Mouse (Mus musculus): Measurements from ENCODE around the gene Washc3. TPM values are rescaled to one million over a fixed set of nuclear protein-coding genes. Genes with fewer than 3 reads are reported as not detected.

Gene Washc3
- total RNA-seq, 2 experiments from 2014 or later = 30.0 to 31.5 TPM

DNA sequence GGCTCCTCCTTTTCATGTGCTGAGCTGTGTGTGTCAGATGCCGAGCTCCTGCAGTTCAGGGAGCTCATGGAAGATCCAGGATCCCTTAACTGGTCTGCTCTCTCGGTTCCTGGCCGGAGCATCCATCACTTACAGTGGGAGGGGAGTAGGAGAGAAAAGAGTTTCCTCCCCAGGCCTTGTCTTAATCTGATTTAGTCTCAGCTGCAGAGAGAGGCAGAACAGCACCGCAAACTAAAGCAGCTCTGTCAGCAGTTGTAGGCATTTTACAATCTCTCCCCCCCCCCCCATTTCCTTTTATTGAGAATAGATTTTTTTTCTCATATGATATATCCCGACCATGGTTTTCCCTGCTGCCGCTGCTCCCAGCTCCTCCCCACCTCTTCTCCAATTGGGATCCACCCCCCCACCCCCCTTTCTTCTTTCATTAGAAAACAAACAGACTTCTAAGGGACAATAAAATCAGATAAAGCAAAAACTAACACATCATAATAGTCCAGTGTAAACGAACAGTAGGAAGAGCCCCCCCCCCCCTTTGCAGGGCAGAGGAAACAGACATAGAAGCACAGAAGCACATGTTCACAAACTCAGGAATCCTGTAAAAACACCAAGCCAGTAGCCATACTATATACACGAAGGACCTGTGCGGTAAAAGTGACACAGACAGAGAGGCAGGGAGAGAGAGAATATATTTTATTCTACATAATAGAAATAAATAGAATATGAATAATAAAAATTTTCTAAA, 51.4 kb downstream of the Washc3 start:
- intact Hi-C loops (cut with DNase I) = no loop called here
- no peak for DNase-seq

DNA sequence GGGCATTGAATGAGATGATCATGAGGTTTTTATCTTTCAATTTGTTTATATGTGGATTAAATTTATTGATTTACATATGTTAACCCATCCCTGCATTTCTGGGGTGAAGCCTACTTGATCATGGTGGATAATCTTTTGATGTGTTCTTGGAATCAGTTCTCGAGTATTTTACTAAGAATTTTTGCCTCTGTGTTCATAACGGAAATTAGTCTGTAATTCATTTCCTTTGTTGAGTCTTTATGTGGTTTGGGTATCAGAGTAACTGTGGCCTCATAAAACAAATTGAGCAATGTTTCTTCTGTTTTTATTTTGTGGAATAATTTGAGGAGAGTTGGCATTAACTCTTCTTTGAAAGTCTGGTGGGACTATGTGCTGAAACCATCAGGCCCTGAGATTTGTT, 54.7 kb downstream of the Washc3 start:
- no peak for DNase-seq
- intact Hi-C loops (cut with DNase I) = no loop called here

DNA sequence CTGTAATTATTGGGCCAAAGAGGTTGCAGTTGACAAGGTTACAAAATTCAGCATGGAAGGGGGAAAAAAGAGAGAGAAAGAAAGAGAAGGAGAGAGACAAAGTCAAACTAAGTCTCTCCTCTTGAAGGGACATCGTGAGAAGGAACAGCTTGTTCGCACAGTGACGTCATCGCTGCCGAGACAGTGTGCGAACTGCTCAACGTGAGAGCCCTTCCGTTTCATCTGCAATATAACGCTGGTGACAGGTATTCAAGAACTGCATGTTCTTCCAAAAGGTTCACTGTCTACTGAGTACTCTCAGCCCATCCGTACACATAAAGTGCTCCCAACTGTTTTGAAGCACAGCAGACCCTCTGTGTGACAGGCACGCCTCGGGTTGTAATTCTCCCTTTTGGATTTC, 59.4 kb downstream of the Washc3 start:
- intact Hi-C loops (cut with DNase I) = no loop called here
- peak; percentile 27 to 41 for DNase-seq

DNA sequence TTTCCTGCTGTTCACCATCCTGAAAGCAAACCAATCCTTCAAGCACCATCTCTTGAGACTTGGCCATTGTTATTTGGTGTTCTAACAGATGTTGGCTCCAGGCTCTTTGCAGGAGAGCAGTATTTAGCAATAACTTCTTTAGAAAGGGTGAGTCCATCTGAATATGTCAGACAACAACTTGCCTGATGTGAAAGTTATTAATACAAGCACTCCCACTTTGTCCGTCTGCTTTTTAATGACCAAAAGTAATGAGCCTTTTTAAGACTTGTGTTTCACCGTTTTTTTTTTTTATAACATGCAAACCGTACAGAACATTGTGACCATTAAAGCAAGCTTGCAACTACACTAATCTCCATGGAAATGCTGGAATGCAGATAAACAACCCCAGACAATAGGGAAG, 60.3 kb downstream of the Washc3 start:
- intact Hi-C loops (cut with DNase I) = no loop called here
- peak in 1 of 2 experiments; percentile 17 for DNase-seq

DNA sequence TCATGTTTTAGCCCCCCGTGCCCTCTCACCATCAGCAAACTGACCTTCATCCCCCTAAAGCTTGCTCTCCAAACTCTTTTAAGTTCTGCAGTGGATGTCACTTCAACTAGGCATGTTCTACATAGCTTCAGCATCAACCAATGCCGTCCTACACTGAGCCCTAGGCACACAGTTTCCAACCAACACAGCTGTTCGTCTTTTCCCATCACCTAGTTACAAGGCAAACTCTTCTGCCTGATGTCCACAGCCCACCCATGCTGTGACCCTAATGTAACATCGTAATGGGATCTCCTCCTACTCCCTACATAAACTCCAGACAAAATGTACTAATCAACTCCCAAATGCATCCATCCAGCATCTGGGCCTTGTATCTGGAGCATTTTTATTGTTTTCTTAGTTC, 62.5 kb downstream of the Washc3 start:
- intact Hi-C loops (cut with DNase I) = no loop called here
- no peak for DNase-seq

DNA sequence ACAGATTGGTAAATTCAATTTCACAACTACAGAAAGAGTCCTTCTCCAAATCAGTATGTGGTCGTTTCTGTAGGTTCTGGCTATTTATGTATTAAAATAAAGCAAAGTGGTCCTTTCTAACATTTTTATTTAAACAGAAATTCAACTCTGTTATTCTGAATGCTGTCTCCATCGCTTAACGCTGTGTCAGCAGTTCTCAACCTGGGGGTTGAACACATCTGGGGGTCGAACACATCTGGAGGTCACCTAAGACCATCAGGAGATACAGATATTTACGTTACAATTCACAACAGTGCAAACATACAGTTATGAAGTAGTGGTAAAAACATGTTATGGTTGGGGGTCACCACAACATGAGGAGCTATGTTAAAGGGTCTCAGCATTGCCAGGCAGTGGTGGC, 73.2 kb downstream of the Washc3 start:
- DNase-seq = no peak
- intact Hi-C loops (cut with DNase I) = no loop called here

DNA sequence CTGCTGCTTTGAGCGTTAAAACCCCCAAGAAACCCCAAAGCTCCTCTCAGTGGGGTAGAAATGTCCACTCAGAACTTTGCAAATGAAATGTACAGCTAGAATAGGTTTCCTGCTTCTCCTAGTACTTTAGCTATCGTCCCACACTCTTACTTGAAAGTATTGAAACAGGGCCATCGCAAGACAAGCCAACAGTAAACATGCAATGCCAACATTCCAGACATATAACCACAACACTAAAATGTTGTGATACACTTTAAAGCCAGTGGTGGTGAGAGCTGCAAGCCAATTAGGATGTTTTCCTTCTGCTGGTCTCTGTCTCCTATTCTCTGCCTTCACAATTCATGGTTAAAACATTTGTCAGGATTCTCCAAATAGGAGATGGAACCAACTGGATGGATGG, 80.8 kb downstream of the Washc3 start:
- intact Hi-C loops (cut with DNase I) = no loop called here
- no peak for DNase-seq

DNA sequence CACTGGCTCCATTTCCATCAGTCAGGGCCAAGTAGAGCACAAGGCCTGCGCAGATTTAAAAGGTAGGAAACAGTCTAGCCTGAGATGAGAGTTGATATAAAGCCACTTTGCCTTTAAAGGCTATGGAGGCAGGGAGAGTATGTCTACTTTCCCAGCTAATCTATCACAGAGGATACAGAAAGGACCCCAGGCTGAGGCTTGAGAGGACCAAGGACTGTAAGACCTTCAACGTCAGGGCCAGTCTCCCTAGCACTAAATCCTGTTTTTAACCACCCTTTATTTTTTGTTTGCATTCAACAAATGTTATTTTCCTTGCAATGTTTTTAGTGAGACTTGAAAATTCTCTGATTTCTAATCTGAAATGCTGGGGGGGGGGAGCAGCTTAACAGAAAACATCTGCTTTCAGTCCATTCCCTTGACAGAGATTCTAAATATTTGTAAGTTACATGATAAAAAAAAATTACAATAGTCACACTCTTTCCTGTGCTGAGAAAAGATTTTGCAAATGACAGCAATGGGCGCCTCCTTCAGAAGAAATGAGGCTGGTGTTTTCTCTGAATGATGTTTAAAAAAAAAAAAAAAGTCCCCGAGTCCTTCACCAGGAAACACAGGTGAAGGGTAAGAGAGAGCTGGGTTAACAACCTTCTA, 83.6 kb downstream of the Washc3 start:
- no peak for DNase-seq
- intact Hi-C loops (cut with DNase I) = no loop called here

DNA sequence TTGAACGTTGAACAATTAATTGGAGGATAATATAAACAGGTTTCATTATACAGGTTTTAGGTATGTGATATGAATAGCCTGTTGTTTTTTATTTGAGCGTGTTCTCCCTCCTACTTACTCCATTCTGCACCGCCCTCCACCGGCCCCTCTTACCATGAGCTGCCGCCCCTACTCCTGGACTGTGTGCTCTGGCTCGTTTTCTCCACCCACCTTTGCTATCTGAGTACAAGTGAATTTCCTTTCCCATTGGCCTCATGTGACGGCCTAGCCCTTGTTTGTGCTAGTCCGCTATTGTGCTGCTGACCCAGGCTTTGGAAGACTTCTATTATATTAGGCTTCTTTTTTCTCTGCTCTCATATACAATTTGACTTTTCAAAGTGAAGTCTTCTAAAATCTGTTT, 86.4 kb downstream of the Washc3 start:
- DNase-seq = no peak
- intact Hi-C loops (cut with DNase I) = no loop called here

DNA sequence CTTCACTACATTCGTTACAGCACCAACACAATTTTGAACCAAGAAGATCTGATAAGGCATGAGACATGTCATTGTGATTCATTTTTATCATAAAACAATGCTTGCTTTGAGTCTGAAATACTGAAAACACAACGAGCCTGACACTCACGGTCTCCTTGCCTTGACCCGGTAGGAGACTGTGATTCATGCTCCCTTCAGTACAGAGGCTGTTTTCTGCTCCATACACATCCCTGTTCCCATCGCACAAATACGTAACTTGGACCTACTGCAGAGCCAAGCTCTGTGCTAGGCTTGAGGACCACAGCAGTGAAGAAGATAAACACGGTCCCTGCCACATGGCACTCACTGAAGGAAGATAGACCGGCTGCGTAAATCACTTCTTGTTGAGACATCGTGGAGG, 87.2 kb downstream of the Washc3 start:
- intact Hi-C loops (cut with DNase I) = no loop called here
- DNase-seq = no peak

DNA sequence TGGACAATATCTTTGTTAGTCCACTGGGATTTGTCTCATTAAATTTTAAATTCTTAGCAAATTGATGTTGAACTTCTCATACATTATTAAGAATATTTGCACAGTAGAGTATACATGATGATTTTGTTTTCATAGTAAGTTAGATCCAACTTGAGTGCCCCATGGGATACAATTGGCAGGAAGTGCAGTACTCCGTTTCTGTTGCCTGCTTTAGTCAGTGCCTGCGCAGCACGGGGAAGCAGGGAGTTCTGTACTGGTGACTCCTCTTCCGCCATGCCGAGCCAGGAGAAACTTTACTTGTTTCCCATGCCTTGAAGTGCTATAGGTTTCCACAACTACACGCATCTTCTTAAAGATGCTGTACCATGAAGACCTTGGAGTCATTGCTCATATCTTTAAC, 94.2 kb downstream of the Washc3 start:
- intact Hi-C loops (cut with DNase I) = no loop called here
- DNase-seq = peak; percentile 26 to 31

Other genes with a start within 250 kb of the Washc3 start
- not detected for gene Pmch, start 110.0 kb upstream of the Washc3 start, total RNA-seq (2021)
- 1 to 10 TPM; 4.0 to 4.8 TPM for gene Parpbp, start 54.2 kb upstream of the Washc3 start, total RNA-seq (2021)
- 10 to 100 TPM in 1 of 2 experiments, 1 to 10 TPM in 1; 8.9 to 10.4 TPM for gene Nup37, start 54.1 kb upstream of the Washc3 start, total RNA-seq (2021)
- gene Dram1, start 178.0 kb downstream of the Washc3 start, total RNA-seq (2021) = 1 to 10 TPM; 3.0 to 4.2 TPM
- gene Gnptab, start 178.0 kb downstream of the Washc3 start, total RNA-seq (2021) = 10 to 100 TPM; 33.1 to 36.8 TPM